Mouse (Mus musculus): ENCODE data around the gene Itgad.

Itgad gene

GRCm38 (mm10) chr7:128245547-128245946, 91.4 kb downstream of the Itgad start:
- no peak for DNase-seq

GRCm38 (mm10) chr7:128246496-128247391, 92.6 kb downstream of the Itgad start, which contains the start of gene Tgfb1i1:
Gene Tgfb1i1, plus strand, starts transcription at chr7:128246812.
- DNase-seq: peak; percentile 33

- DNase-seq: peak; percentile 82
Observed at GRCm38 (mm10) chr7:128247443-128247842, 93.3 kb downstream of the Itgad start.

- no peak for DNase-seq
Observed at GRCm38 (mm10) chr7:128248081-128249042, 94.2 kb downstream of the Itgad start.

GRCm38 (mm10) chr7:128249998-128250397, 95.8 kb downstream of the Itgad start:
- no peak for DNase-seq

GRCm38 (mm10) chr7:128251946-128252345, 97.8 kb downstream of the Itgad start:
- no peak for DNase-seq

- no peak for DNase-seq
Observed at GRCm38 (mm10) chr7:128252609-128253008, 98.4 kb downstream of the Itgad start.

GRCm38 (mm10) chr7:128254978-128255377, 100.8 kb downstream of the Itgad start:
- DNase-seq: no peak

- no peak for DNase-seq
Observed at GRCm38 (mm10) chr7:128255757-128256156, 101.6 kb downstream of the Itgad start.

- no peak for DNase-seq
Observed at GRCm38 (mm10) chr7:128256783-128257334, 102.7 kb downstream of the Itgad start.

GRCm38 (mm10) chr7:128265411-128265810, 111.2 kb downstream of the Itgad start, which contains the start of gene Slc5a2:
Gene Slc5a2, plus strand, starts transcription at chr7:128265657.
- DNase-seq: no peak

- no peak for DNase-seq
Observed at GRCm38 (mm10) chr7:128266056-128266455, 111.9 kb downstream of the Itgad start.

- DNase-seq: no peak
Observed at GRCm38 (mm10) chr7:128267391-128267790, 113.2 kb downstream of the Itgad start.

- DNase-seq: no peak
Observed at GRCm38 (mm10) chr7:128267813-128268212, 113.6 kb downstream of the Itgad start.

GRCm38 (mm10) chr7:128270431-128270850, 116.3 kb downstream of the Itgad start:
- peak; percentile 48 for DNase-seq

GRCm38 (mm10) chr7:128271496-128271895, 117.3 kb downstream of the Itgad start:
- peak; percentile 25 for DNase-seq
